ENCODE assay signal across 21 mouse cellular contexts in the genomic region with DNA sequence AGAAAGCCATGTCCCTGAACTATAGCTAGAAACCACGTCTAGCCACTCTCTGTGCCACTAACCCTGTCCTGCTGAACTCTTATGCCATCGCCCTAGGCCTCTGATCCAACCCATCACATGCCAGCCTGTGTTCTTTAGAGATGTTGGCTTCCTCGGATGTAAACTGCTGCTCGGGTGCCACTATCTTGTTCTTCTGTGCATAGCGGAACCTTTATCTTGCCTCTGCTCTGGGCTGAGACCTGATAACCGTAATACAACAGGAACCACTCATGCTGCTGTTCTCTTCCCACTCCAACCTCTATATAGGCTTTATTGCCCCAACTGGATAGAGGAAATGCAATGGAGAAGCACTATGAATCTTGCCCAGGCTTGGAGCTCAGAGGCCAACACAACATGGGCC.
"Had no signal": no experiment of that assay in that cellular context is flagged by ENCODE, and none has a peak within 500 bp of the region (broad histone marks: within the 10 kb centered on the region; RNA-seq: fewer than 3 reads in every experiment).

No protein-coding gene starts in this region.

- H3K27me3 ChIP-seq: lung, embryonic 15.5 days; neural tube, embryonic 13.5 days; stomach, embryonic 15.5 days had no signal

- H3K9me3 ChIP-seq: lung, embryonic 15.5 days; stomach, embryonic 15.5 days had no signal

- H3K27ac ChIP-seq: kidney, postnatal 0 days; layer of hippocampus, adult 2 months; lung, embryonic 15.5 days; midbrain, embryonic 10.5 days; midbrain, embryonic 13.5 days; neural tube, embryonic 13.5 days; stomach, embryonic 15.5 days had no signal

- DNase-seq: kidney, adult 2 months; kidney, postnatal 25 days; layer of hippocampus, adult 9-11 months; lung, adult 18-20 months; lung, postnatal 10 days; lung, postnatal 4 days; retina, postnatal 1 day; right cerebral cortex, postnatal 25 days; spleen, adult 18-20 months; thymus, adult 18-20 months; thymus, postnatal 14 days had no signal

- ATAC-seq: intestine, postnatal 0 days; midbrain, embryonic 13.5 days; midbrain, embryonic 16.5 days had no signal

- H3K4me3 ChIP-seq: layer of hippocampus, adult 2 months; lung, embryonic 15.5 days; midbrain, embryonic 10.5 days; midbrain, embryonic 13.5 days; myocyte; neural tube, embryonic 13.5 days; stomach, embryonic 15.5 days had no signal

- H3K4me2 ChIP-seq: lung, embryonic 15.5 days; midbrain, embryonic 13.5 days; neural tube, embryonic 13.5 days; stomach, embryonic 15.5 days had no signal

- H3K9ac ChIP-seq: lung, embryonic 15.5 days; midbrain, embryonic 13.5 days; neural tube, embryonic 13.5 days; stomach, embryonic 15.5 days had no signal

- H3K36me3 ChIP-seq: lung, embryonic 15.5 days; midbrain, embryonic 10.5 days; midbrain, embryonic 13.5 days; neural tube, embryonic 13.5 days; stomach, embryonic 15.5 days had no signal
